Mouse (Mus musculus) lung, embryonic 16.5 days (tissue): Measurements from ENCODE around the gene Baiap3. TPM values are rescaled to one million over a fixed set of nuclear protein-coding genes. Genes with fewer than 3 reads are reported as not detected.

Source experiments
- ATAC-seq: fragments of 200-750 bp; cut with Nextera tagmentation; 2 replicates; pipeline ENCODE4 v1.8.0; 2017; ENCODE audit warnings: low read depth, mild to moderate bottlenecking, moderate library complexity
- H3K27ac ChIP-seq: fragments of 300-500 bp; sonication (generic); 2 replicates; pipeline ENCODE4 v1.5.1; 2014; ENCODE audit warnings: mild to moderate bottlenecking, control low read depth, low read length
- H3K27me3 ChIP-seq: fragments of 300-500 bp; sonication (generic); 2 replicates; pipeline ENCODE4 v1.6.1; 2014; ENCODE audit warnings: low read depth, low read length, mixed read lengths; ENCODE audit not compliant: control insufficient read depth, insufficient read depth
- H3K36me3 ChIP-seq: fragments of 300-500 bp; sonication (generic); 2 replicates; pipeline ENCODE4 v1.6.1; 2014; ENCODE audit warnings: low read length; ENCODE audit not compliant: control insufficient read depth, insufficient read depth
- H3K4me1 ChIP-seq: fragments of 300-500 bp; sonication (generic); replicated peaks from 2 replicates; pipeline ENCODE4 v1.6.1; 2014; ENCODE audit warnings: low read length, mixed read lengths; ENCODE audit not compliant: control insufficient read depth, insufficient read depth
- H3K4me2 ChIP-seq: fragments of 300-500 bp; sonication (generic); 2 replicates; pipeline ENCODE4 v1.6.1; 2014; ENCODE audit warnings: low read depth, low read length, control low read depth
- H3K4me3 ChIP-seq: fragments of 300-500 bp; sonication (generic); 2 replicates; pipeline ENCODE4 v1.5.1; 2014; ENCODE audit warnings: mild to moderate bottlenecking, low read length, control low read depth
- H3K9ac ChIP-seq: fragments of 300-500 bp; sonication (generic); 2 replicates; pipeline ENCODE4 v1.6.1; 2014; ENCODE audit warnings: low read length, control low read depth
- H3K9me3 ChIP-seq: fragments of 300-500 bp; sonication (generic); 2 replicates; pipeline ENCODE4 v1.6.1; 2016; ENCODE audit warnings: low read length; ENCODE audit not compliant: control insufficient read depth
- WGBS: fragments of 180-500 bp; shearing (Covaris S2); extraction: QIAGEN DNeasy Blood & Tissue Kit; methylation state at CpG from one replicate; pipeline ENCODE4 v1.1.7; 2014; 5-methylcytosine and 5-hydroxymethylcytosine counted together
- polyA plus RNA-seq: library from polyadenylated mRNA; unstranded; fragments of >200 nt; fragmentation: Nextera tagmentation; extraction: Ambion mirVana; gene quantifications from 2 replicates; pipeline ENCODE4 v1.2.1, GENCODE M21; 2015

The Baiap3 gene
- polyA plus RNA-seq, 1 experiment from 2014 or later, result 1.3 TPM

DNA sequence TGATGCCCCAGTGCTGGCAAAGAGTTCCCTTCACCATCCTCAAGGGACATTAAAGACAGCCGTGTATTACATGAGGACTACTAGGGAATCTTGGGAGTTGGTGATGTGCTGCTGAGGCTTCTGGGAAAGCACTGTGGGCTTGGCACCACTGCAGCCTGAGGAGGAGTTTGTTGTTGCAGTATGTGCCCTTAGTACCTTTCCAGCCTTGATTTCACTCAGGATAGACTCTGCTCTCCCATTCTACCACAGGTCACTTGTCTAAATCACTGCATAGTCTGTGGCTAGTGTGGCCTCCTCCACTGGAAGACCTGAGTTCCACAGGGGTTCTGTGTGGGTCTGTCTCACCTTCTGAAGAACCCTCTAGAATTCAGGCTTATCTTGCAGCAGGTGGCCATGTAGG is 35.4 kb downstream of the Baiap3 start:
- Histone ChIP-seq H3K4me2 (no peak overlapping the region), H3K9me3 (no peaks in the 10 kb centered on the region), H3K4me3 (no peak overlapping the region), H3K27ac (no peak overlapping the region), H3K9ac (no peak overlapping the region), H3K27me3 (no peaks in the 10 kb centered on the region), H3K4me1 (peaks cover 8% of the 10 kb centered on the region; the same call in 1 of the 2 replicates), H3K36me3 (peaks cover 3% of the 10 kb centered on the region)
- ATAC-seq, result no peak
- 78% methylated on average over 1 of the region's 1 CpGs for WGBS

DNA sequence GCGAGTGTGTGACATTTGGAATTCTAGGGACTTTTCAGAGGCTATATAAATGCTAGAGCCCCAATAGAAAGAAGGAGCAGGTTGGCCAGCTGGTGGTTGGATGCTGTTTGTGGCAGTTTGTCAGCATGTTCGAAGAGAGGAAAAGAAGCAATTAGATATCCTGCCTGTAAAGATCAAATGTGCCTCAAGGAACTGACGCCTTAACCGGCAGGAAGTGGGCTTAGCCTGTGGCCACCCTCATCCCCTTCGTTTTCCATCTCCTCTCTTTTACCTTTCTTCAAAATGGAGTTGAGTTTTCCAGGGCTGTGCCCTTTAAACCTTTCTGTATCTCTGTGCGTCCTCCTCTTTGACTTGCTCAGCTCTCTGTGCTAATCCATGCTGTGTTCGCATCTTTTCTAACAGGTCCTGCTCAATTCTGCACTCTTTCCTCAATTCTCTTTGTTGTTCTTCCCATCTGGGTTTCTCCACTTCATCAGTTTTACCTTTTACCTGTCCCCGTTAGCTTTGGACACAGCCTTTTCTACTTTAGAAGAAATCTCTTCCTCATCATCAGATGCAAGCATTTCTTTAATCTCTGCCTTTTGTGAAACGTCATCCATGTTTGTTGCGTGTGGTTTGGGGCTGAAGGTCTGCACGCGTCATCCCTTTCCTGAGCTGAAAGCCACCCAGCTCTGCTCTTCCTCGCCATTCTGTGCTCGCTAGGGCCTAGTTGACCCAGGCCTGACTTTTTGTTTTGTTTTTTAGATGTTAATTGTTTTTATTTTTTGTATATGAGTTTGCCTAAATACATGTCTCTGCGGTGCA is 36.5 kb downstream of the Baiap3 start:
- Histone ChIP-seq H3K9me3 (no peaks in the 10 kb centered on the region), H3K9ac (no peak overlapping the region), H3K4me3 (no peak overlapping the region), H3K27ac (no peak overlapping the region), H3K27me3 (no peaks in the 10 kb centered on the region), H3K4me1 (peaks cover 8% of the 10 kb centered on the region; the same call in 1 of the 2 replicates), H3K4me2 (no peak overlapping the region), H3K36me3 (peaks cover 5% of the 10 kb centered on the region)
- 89% methylated on average over 15 of the region's 15 CpGs for whole genome bisulfite sequencing
- no peak for ATAC-seq

DNA sequence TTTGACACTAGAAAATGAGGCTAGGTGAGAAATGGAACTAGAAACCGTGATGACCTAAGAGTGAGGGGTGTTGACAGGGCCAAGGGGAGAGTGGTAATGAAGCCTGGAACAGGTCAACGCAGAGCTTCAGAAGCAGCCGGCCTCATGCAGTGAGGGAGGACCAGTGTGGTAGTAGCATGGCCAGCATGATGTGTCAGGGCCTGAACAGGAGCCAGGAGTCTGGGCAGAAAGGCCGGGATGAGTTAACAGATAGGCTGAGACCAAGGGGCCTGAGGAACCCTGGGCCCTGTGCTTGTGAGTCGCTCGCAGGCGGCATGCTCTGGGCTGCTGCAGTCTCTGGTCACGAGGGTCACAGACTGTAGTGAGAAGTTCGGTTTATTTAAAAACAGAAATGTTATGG is 37.2 kb downstream of the Baiap3 start:
- WGBS, result 91% methylated on average over 9 of the region's 9 CpGs
- Histone ChIP-seq H3K4me3 (no peak overlapping the region), H3K27ac (no peak overlapping the region), H3K4me2 (no peak overlapping the region), H3K9ac (no peak overlapping the region), H3K36me3 (peaks cover 5% of the 10 kb centered on the region), H3K27me3 (no peaks in the 10 kb centered on the region), H3K4me1 (peaks cover 8% of the 10 kb centered on the region; the same call in 1 of the 2 replicates), H3K9me3 (no peaks in the 10 kb centered on the region)
- ATAC-seq, result no peak

DNA sequence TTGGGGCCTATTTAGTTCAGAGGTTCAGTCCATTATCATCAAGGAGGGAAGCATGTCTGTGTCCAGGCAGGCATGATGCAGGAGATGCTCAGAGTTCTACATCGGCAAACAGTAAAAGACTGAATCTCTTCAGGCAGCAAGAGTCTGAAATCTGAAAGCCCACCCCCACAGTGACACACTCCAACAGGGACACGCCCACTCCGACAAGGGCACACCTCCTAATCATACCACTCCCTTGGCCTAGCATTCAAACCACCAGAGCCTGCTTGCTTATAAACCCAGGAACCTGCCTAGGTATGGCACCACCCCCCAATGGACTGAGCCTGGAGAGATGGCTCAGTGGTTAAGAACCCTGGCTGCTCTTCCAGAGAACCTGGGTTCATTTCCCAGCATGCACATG is 40.7 kb downstream of the Baiap3 start:
- no peak overlapping the region for H3K4me3 ChIP-seq
- 81% methylated on average over 3 of the region's 3 CpGs for WGBS
- H3K27ac ChIP-seq, result no peak overlapping the region
- no peaks in the 10 kb centered on the region for H3K27me3 ChIP-seq
- H3K9me3 ChIP-seq, result no peaks in the 10 kb centered on the region
- H3K4me2 ChIP-seq, result no peak overlapping the region
- no peak overlapping the region for H3K9ac ChIP-seq
- ATAC-seq, result no peak
- H3K4me1 ChIP-seq, result no peaks in the 10 kb centered on the region
- peaks cover 6% of the 10 kb centered on the region for H3K36me3 ChIP-seq

DNA sequence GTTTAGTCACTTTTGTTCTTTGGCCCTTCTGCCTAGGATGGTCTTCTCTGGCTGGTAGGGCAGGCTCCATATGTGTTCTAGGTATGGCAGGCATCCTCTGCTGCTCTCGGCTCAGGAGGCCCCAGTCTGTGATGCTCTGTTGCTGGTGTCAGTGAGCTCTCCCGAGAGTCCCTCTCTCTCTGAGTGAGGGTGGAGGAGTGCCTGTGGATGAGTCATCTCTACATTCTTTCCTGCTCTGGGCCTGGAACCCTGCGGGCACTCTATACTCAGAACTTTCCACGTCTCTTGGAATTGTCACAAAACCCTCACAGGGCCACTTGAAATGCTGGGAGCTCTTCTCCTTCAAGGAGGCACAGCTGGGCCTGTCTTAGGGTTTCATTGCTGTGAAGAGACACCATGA is 44.5 kb downstream of the Baiap3 start:
- no peak overlapping the region for H3K9ac ChIP-seq
- ATAC-seq, result no peak
- H3K4me2 ChIP-seq, result no peak overlapping the region
- H3K9me3 ChIP-seq, result no peaks in the 10 kb centered on the region
- no peak overlapping the region for H3K27ac ChIP-seq
- no peaks in the 10 kb centered on the region for H3K27me3 ChIP-seq
- WGBS, result 81% methylated on average over 4 of the region's 4 CpGs
- H3K4me3 ChIP-seq, result no peak overlapping the region
- H3K36me3 ChIP-seq, result peaks cover 27% of the 10 kb centered on the region
- H3K4me1 ChIP-seq, result no peaks in the 10 kb centered on the region

DNA sequence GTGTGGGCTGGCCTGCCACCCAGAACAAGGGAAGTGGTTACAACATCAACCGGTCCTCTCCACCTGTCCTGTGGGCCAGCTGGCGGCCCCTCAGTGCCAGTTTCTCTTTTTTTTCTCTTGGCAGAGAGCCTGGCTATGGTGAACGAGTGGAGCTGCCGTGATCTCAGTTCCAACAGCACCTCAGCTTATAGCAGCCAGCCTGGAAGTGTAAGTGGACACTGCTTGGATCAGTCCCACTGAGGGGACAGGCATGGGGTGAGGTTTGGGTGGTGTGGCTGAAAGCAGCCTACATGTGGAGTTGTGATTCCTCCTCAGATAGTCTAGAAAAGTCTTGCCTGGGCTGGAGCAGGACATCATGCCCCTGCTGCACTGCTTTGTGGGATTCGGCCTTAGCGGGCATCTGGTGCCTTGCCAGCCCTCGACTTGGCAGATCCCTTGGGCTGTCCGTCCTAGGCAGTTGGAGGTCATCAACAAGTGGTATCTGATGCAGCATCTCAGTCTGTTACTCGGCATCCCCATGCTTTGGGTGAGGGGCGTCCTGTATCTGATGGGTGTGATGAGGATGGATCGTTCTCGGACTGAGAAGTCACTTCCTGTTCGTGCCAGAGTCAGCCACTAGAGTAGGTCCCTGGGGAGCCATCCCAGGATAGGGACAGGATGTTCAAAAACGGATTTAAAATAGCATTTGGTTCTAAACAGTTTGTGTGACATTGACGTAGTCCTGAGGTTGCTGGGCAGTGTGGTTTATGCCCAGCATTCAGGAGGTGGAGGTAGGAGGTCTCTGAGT is 45.3 kb downstream of the Baiap3 start:
- no peaks in the 10 kb centered on the region for H3K9me3 ChIP-seq
- no peak overlapping the region for H3K27ac ChIP-seq
- H3K27me3 ChIP-seq, result no peaks in the 10 kb centered on the region
- 74% methylated on average over 15 of the region's 15 CpGs for WGBS
- no peak overlapping the region for H3K4me3 ChIP-seq
- peak; percentile 26; the same call in 1 of the 2 replicates for ATAC-seq
- peaks cover 28% of the 10 kb centered on the region for H3K36me3 ChIP-seq
- no peak overlapping the region for H3K4me2 ChIP-seq
- no peaks in the 10 kb centered on the region for H3K4me1 ChIP-seq
- no peak overlapping the region for H3K9ac ChIP-seq

DNA sequence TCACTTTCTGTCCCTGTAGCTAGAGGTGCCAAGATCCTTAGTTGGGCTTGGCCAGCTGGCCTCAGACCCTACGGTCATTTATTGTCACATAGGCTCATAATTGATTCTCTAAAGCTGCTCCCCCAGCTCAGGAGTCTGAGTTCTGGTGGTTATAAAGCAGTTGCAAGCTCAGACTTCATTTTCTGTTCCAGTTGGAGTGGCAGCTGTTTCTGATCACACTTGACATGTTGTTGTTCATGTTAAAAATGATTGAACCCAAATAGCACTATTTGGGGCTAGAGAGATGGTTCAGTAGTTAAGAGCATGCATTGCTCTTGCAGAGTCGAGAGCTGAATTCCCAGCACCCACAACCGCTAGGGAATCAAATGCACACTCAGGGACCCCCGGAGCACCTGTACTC is 46.2 kb downstream of the Baiap3 start:
- Histone ChIP-seq H3K9ac (no peak overlapping the region), H3K4me1 (no peaks in the 10 kb centered on the region), H3K9me3 (no peaks in the 10 kb centered on the region), H3K4me3 (no peak overlapping the region), H3K27ac (no peak overlapping the region), H3K27me3 (no peaks in the 10 kb centered on the region), H3K36me3 (peaks cover 33% of the 10 kb centered on the region), H3K4me2 (no peak overlapping the region)
- ATAC-seq, result no peak
- WGBS, result 89% methylated on average over 4 of the region's 4 CpGs

DNA sequence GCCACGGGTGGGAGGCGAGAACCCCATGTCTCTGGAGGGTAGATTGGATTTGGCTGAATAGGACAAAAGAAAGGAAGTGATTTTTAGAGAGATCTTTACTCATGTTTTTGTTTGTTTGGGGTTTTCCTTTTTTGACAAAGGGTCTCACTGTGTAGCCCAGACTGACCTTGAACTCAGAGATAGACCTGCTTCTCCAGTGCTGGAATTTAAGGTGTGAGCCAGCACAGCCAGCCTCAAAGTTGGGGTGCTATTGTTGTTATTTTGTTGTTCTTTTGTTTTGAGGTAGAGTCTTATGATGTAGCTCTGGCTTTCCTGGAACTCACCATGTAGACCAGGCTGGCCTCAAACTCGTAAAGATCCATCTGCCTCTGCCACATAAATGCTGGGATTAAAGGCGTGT is 53.8 kb downstream of the Baiap3 start:
- H3K27me3 ChIP-seq, result no peaks in the 10 kb centered on the region
- ATAC-seq, result no peak
- no peaks in the 10 kb centered on the region for H3K4me1 ChIP-seq
- no peak overlapping the region for H3K4me3 ChIP-seq
- no peaks in the 10 kb centered on the region for H3K9me3 ChIP-seq
- H3K27ac ChIP-seq, result no peak overlapping the region
- no peak overlapping the region for H3K4me2 ChIP-seq
- 94% methylated on average over 4 of the region's 4 CpGs for WGBS
- H3K9ac ChIP-seq, result no peak overlapping the region
- H3K36me3 ChIP-seq, result peaks cover 37% of the 10 kb centered on the region
